Mouse (Mus musculus) embryonic facial prominence, embryonic 15.5 days (tissue): ENCODE data around the gene Mlip. TPM values are rescaled to one million over a fixed set of nuclear protein-coding genes. Genes with fewer than 3 reads are reported as not detected.

Source experiments
- ATAC-seq: fragments of 200-750 bp; cut with Nextera tagmentation; 2 replicates; pipeline ENCODE4 v1.8.0; 2017; ENCODE audit warnings: low read depth, moderate TSS enrichment; ENCODE audit not compliant: insufficient number of reproducible peaks, low FRiP score, low TSS enrichment
- H3K27ac ChIP-seq: fragments of 300-500 bp; sonication (generic); replicated peaks from 2 replicates; pipeline ENCODE4 v1.5.1; 2015; ENCODE audit warnings: mild to moderate bottlenecking, inconsistent platforms
- H3K27me3 ChIP-seq: fragments of 300-500 bp; sonication (generic); 2 replicates; pipeline ENCODE4 v1.6.1; 2015; ENCODE audit warnings: inconsistent platforms
- H3K36me3 ChIP-seq: fragments of 300-500 bp; sonication (generic); 2 replicates; pipeline ENCODE4 v1.6.1; 2015; ENCODE audit warnings: mild to moderate bottlenecking, inconsistent platforms
- H3K4me1 ChIP-seq: fragments of 300-500 bp; sonication (generic); 2 replicates; pipeline ENCODE4 v1.6.1; 2015; ENCODE audit warnings: inconsistent platforms
- H3K4me2 ChIP-seq: fragments of 300-500 bp; sonication (generic); replicated peaks from 2 replicates; pipeline ENCODE4 v1.6.1; 2015; ENCODE audit warnings: mild to moderate bottlenecking, inconsistent platforms
- H3K4me3 ChIP-seq: fragments of 300-500 bp; sonication (generic); replicated peaks from 2 replicates; pipeline ENCODE4 v1.5.1; 2015; ENCODE audit warnings: mild to moderate bottlenecking, inconsistent platforms
- H3K9ac ChIP-seq: fragments of 300-500 bp; sonication (generic); 2 replicates; pipeline ENCODE4 v1.6.1; 2015; ENCODE audit warnings: inconsistent platforms
- H3K9me3 ChIP-seq: fragments of 300-500 bp; sonication (generic); replicated peaks from 2 replicates; pipeline ENCODE4 v1.6.1; 2016; ENCODE audit warnings: inconsistent platforms
- WGBS: fragments of 180-500 bp; shearing (Covaris S2); methylation state at CpG from one replicate; pipeline ENCODE4 v1.1.7; 2015; 5-methylcytosine and 5-hydroxymethylcytosine counted together
- polyA plus RNA-seq: library from polyadenylated mRNA; unstranded; fragments of >200 nt; fragmentation: Nextera tagmentation; extraction: Ambion mirVana; gene quantifications from 2 replicates; pipeline ENCODE4 v1.2.1, GENCODE M21; 2015

The Mlip gene
- polyA plus RNA-seq, 1 experiment from 2014 or later = 6.4 TPM

GRCm38 (mm10) chr9:77347704-77348103 is 5.1 kb downstream of the Mlip start:
- Histone ChIP-seq H3K4me3 (no peak overlapping the region), H3K36me3 (no peaks in the 10 kb centered on the region), H3K27me3 (no peaks in the 10 kb centered on the region), H3K27ac (no peak overlapping the region), H3K4me1 (no peaks in the 10 kb centered on the region), H3K9me3 (no peaks in the 10 kb centered on the region), H3K9ac (no peak overlapping the region), H3K4me2 (no peak overlapping the region)
- ATAC-seq = no peak
- 80% methylated on average over 7 of the region's 7 CpGs for WGBS

GRCm38 (mm10) chr9:77344318-77344717 is 8.5 kb downstream of the Mlip start:
- Histone ChIP-seq H3K27ac (no peak overlapping the region), H3K27me3 (no peaks in the 10 kb centered on the region), H3K4me2 (no peak overlapping the region), H3K9ac (no peak overlapping the region), H3K36me3 (no peaks in the 10 kb centered on the region), H3K4me3 (no peak overlapping the region), H3K4me1 (no peaks in the 10 kb centered on the region), H3K9me3 (no peaks in the 10 kb centered on the region)
- WGBS = 57% methylated on average over 7 of the region's 7 CpGs
- no peak for ATAC-seq

GRCm38 (mm10) chr9:77340159-77340862 is 12.5 kb downstream of the Mlip start:
- no peaks in the 10 kb centered on the region for H3K4me1 ChIP-seq
- no peak overlapping the region for H3K27ac ChIP-seq
- no peak for ATAC-seq
- H3K4me3 ChIP-seq = peak overlapping the region; percentile 26
- WGBS = 23% methylated on average over 18 of the region's 18 CpGs
- no peaks in the 10 kb centered on the region for H3K36me3 ChIP-seq
- H3K4me2 ChIP-seq = peak overlapping the region; percentile 34
- H3K9me3 ChIP-seq = no peaks in the 10 kb centered on the region
- no peak overlapping the region for H3K9ac ChIP-seq
- H3K27me3 ChIP-seq = no peaks in the 10 kb centered on the region

GRCm38 (mm10) chr9:77339571-77340148 is 13.1 kb downstream of the Mlip start:
- 36% methylated on average over 7 of the region's 7 CpGs for WGBS
- Histone ChIP-seq H3K27me3 (no peaks in the 10 kb centered on the region), H3K27ac (no peak overlapping the region), H3K9me3 (no peaks in the 10 kb centered on the region), H3K36me3 (no peaks in the 10 kb centered on the region), H3K4me2 (peak overlapping the region; percentile 34), H3K4me1 (no peaks in the 10 kb centered on the region), H3K4me3 (no peak overlapping the region), H3K9ac (no peak overlapping the region)
- no peak for ATAC-seq

GRCm38 (mm10) chr9:77335370-77335769 is 17.4 kb downstream of the Mlip start:
- H3K9ac ChIP-seq = no peak overlapping the region
- H3K4me3 ChIP-seq = no peak overlapping the region
- 62% methylated on average over 3 of the region's 3 CpGs for WGBS
- no peak for ATAC-seq
- H3K36me3 ChIP-seq = no peaks in the 10 kb centered on the region
- H3K4me1 ChIP-seq = no peaks in the 10 kb centered on the region
- no peak overlapping the region for H3K27ac ChIP-seq
- H3K4me2 ChIP-seq = no peak overlapping the region
- no peaks in the 10 kb centered on the region for H3K9me3 ChIP-seq
- no peaks in the 10 kb centered on the region for H3K27me3 ChIP-seq

- H3K4me2 ChIP-seq = no peak overlapping the region
- no peak for ATAC-seq
- no peak overlapping the region for H3K27ac ChIP-seq
- no peaks in the 10 kb centered on the region for H3K4me1 ChIP-seq
- H3K9me3 ChIP-seq = no peaks in the 10 kb centered on the region
- no peaks in the 10 kb centered on the region for H3K27me3 ChIP-seq
- H3K4me3 ChIP-seq = no peak overlapping the region
- no peak overlapping the region for H3K9ac ChIP-seq
- H3K36me3 ChIP-seq = no peaks in the 10 kb centered on the region
- WGBS = 74% methylated on average over 3 of the region's 3 CpGs
Measured at GRCm38 (mm10) chr9:77318346-77318745, 34.4 kb downstream of the Mlip start.

GRCm38 (mm10) chr9:77310548-77310947 is 42.2 kb downstream of the Mlip start:
- ATAC-seq = peak; percentile 57; the same call in 1 of the 2 replicates
- H3K27ac ChIP-seq = no peak overlapping the region
- no peaks in the 10 kb centered on the region for H3K9me3 ChIP-seq
- no peaks in the 10 kb centered on the region for H3K36me3 ChIP-seq
- 76% methylated on average over 6 of the region's 6 CpGs for WGBS
- no peaks in the 10 kb centered on the region for H3K4me1 ChIP-seq
- H3K4me3 ChIP-seq = no peak overlapping the region
- no peak overlapping the region for H3K9ac ChIP-seq
- no peaks in the 10 kb centered on the region for H3K27me3 ChIP-seq
- no peak overlapping the region for H3K4me2 ChIP-seq

GRCm38 (mm10) chr9:77305417-77305816 is 47.4 kb downstream of the Mlip start:
- H3K4me3 ChIP-seq = no peak overlapping the region
- WGBS = 78% methylated on average over 2 of the region's 2 CpGs
- H3K4me1 ChIP-seq = no peaks in the 10 kb centered on the region
- no peak for ATAC-seq
- no peaks in the 10 kb centered on the region for H3K9me3 ChIP-seq
- no peaks in the 10 kb centered on the region for H3K27me3 ChIP-seq
- H3K27ac ChIP-seq = no peak overlapping the region
- H3K9ac ChIP-seq = no peak overlapping the region
- no peaks in the 10 kb centered on the region for H3K36me3 ChIP-seq
- no peak overlapping the region for H3K4me2 ChIP-seq

- Histone ChIP-seq H3K9me3 (no peaks in the 10 kb centered on the region), H3K27me3 (no peaks in the 10 kb centered on the region), H3K9ac (no peak overlapping the region), H3K4me2 (no peak overlapping the region), H3K4me3 (no peak overlapping the region), H3K4me1 (no peaks in the 10 kb centered on the region), H3K27ac (no peak overlapping the region), H3K36me3 (no peaks in the 10 kb centered on the region)
- ATAC-seq = no peak
- 67% methylated on average over 8 of the region's 8 CpGs for WGBS
Measured at GRCm38 (mm10) chr9:77302340-77302739, 50.4 kb downstream of the Mlip start.

- 80% methylated on average over 5 of the region's 5 CpGs for WGBS
- Histone ChIP-seq H3K9ac (no peak overlapping the region), H3K4me2 (no peak overlapping the region), H3K27ac (no peak overlapping the region), H3K27me3 (no peaks in the 10 kb centered on the region), H3K4me1 (no peaks in the 10 kb centered on the region), H3K36me3 (no peaks in the 10 kb centered on the region), H3K4me3 (no peak overlapping the region), H3K9me3 (no peaks in the 10 kb centered on the region)
- ATAC-seq = no peak
Measured at GRCm38 (mm10) chr9:77287958-77288357, 64.8 kb downstream of the Mlip start.

GRCm38 (mm10) chr9:77279371-77279770 is 73.4 kb downstream of the Mlip start:
- WGBS = 59% methylated on average over 5 of the region's 5 CpGs
- ATAC-seq = no peak
- H3K27me3 ChIP-seq = no peaks in the 10 kb centered on the region
- no peaks in the 10 kb centered on the region for H3K9me3 ChIP-seq
- H3K27ac ChIP-seq = no peak overlapping the region
- H3K4me3 ChIP-seq = no peak overlapping the region
- H3K9ac ChIP-seq = no peak overlapping the region
- no peak overlapping the region for H3K4me2 ChIP-seq
- no peaks in the 10 kb centered on the region for H3K36me3 ChIP-seq
- no peaks in the 10 kb centered on the region for H3K4me1 ChIP-seq

GRCm38 (mm10) chr9:77278055-77278454 is 74.7 kb downstream of the Mlip start:
- H3K9me3 ChIP-seq = no peaks in the 10 kb centered on the region
- H3K27ac ChIP-seq = no peak overlapping the region
- no peak overlapping the region for H3K4me3 ChIP-seq
- H3K4me2 ChIP-seq = no peak overlapping the region
- H3K9ac ChIP-seq = no peak overlapping the region
- H3K4me1 ChIP-seq = no peaks in the 10 kb centered on the region
- H3K36me3 ChIP-seq = no peaks in the 10 kb centered on the region
- ATAC-seq = no peak
- no peaks in the 10 kb centered on the region for H3K27me3 ChIP-seq
- WGBS = 50% methylated on average over 3 of the region's 3 CpGs
